Mouse (Mus musculus) bone marrow, adult 2 months (tissue): ENCODE measurements around the gene Rfx1.

Source experiments
- CTCF ChIP-seq: fragments of 200-500 bp; IDR thresholded peaks from 2 replicates; pipeline ENCODE4 v1.5.1; 2011; ENCODE audit warnings: low read length, control low read depth; ENCODE audit not compliant: control insufficient read depth, insufficient read depth
- POLR2A ChIP-seq: fragments of 200-500 bp; IDR thresholded peaks from 2 replicates; pipeline ENCODE4 v1.6.1; 2011; ENCODE audit warnings: low read depth, mild to moderate bottlenecking, control low read depth, low read length, borderline replicate concordance; ENCODE audit not compliant: control insufficient read depth

GRCm38 (mm10) chr8:84079206-84079605 lies 12.6 kb downstream of the Rfx1 start:
- TF ChIP-seq POLR2A (no peak), CTCF (no peak)
